ENCODE assay signal across 9 mouse cellular contexts in the genomic region with DNA sequence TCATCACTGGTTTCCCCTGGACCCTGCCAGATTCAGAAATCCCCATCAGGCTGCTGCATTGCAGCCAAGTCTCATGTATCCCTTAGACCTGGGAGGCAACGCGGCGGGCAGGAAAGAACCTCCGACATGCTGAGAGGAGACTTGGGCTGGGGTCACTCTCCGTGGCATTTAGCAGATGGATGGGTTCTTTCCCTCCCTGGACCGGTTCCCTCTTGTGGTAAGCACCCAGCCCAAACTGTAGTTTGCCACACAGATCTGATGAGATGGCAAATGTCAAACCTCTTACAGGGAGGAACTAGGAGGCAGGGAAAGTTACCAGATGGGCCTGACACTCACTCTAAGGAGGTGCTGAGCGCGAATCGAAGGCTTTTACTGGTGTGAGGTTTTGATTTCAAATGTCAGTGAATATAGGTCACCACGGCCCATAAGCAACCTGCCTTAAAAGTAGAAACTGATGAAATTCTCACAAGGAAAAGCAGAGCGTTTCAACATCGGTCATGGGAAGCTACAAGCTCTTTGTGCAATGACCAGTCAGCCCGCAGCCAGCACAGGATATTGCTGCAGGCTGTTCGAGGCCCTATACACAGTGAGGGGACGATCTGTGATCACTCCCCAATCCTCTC.
DNase-seq lines count a peak whose midpoint lies in the region; ATAC-seq lines count a peak whose summit lies in the region.
"Had no signal": no experiment of that assay in that cellular context is flagged by ENCODE, and none has a peak within 500 bp of the region (broad histone marks: within the 10 kb centered on the region; RNA-seq: fewer than 3 reads in every experiment).

No protein-coding gene starts in this region.

- H3K4me3 ChIP-seq in lung, embryonic 16.5 days (ENCODE audit: low read length), result no peak overlapping the region
- H3K4me3 ChIP-seq: hindbrain, embryonic 15.5 days had no signal

- H3K27ac ChIP-seq in lung, embryonic 16.5 days (ENCODE audit: low read length), result no peak overlapping the region
- H3K27ac ChIP-seq: hindbrain, embryonic 15.5 days had no signal

- peak; percentile 88 for DNase-seq in heart, adult 11 months
- no peak for DNase-seq in heart, postnatal 36 days
- DNase-seq in cerebellum, adult 18-20 months, result peak; percentile 74 to 80
- no peak for DNase-seq in adrenal gland, adult 2 months
- no peak for DNase-seq in adrenal gland, adult 8-10 months
- no peak for DNase-seq in heart, adult 8-10 months (ENCODE audit: low spot score)

- no peak overlapping the region for H3K9ac ChIP-seq in lung, embryonic 16.5 days (ENCODE audit: low read length)
- H3K9ac ChIP-seq: hindbrain, embryonic 15.5 days had no signal

- no peaks in the 10 kb centered on the region for H3K9me3 ChIP-seq in lung, embryonic 16.5 days (ENCODE audit: control insufficient read depth, low read length)
- H3K9me3 ChIP-seq: hindbrain, embryonic 15.5 days had no signal

- no peaks in the 10 kb centered on the region for H3K27me3 ChIP-seq in lung, embryonic 16.5 days (ENCODE audit: control insufficient read depth, insufficient read depth, low read depth, low read length)
- H3K27me3 ChIP-seq: hindbrain, embryonic 15.5 days had no signal

- intact Hi-C loops in heart, postnatal 36 days (cut with DNase I), result no loop called here

- ATAC-seq in CD4-positive, CD25-positive, alpha-beta regulatory T cell, adult 4 months, result peak; percentile 44
- ATAC-seq in lung, embryonic 16.5 days (ENCODE audit: low read depth), result peak; percentile 56; the same call in 1 of the 2 replicates

- no peaks in the 10 kb centered on the region for H3K4me1 ChIP-seq in lung, embryonic 16.5 days (replicated peaks; ENCODE audit: control insufficient read depth, insufficient read depth, low read length)
- H3K4me1 ChIP-seq: hindbrain, embryonic 15.5 days had no signal

- H3K36me3 ChIP-seq in lung, embryonic 16.5 days (ENCODE audit: control insufficient read depth, insufficient read depth, low read length), result no peaks in the 10 kb centered on the region
- H3K36me3 ChIP-seq: hindbrain, embryonic 15.5 days had no signal

- WGBS in lung, embryonic 16.5 days, result 39% methylated on average over 15 of the region's 15 CpGs

- H3K4me2 ChIP-seq in lung, embryonic 16.5 days (ENCODE audit: low read depth, low read length), result no peak overlapping the region
- H3K4me2 ChIP-seq: hindbrain, embryonic 15.5 days had no signal

Comparison
In these comparisons a context has a peak if more than half of its experiments do, and no peak if none do; other contexts are left out.
1. DNase-seq: peak in heart, adult 11 months (single experiment) and cerebellum, adult 18-20 months (2 of 2); none in heart, postnatal 36 days (0 of 2), adrenal gland, adult 2 months (single experiment), adrenal gland, adult 8-10 months (single experiment) and heart, adult 8-10 months (single experiment).